Mouse (Mus musculus) megakaryocyte, embryonic 14.5 days (primary cell): ENCODE results near the gene Apol7a. TPM values are rescaled to one million over a fixed set of nuclear protein-coding genes. Genes with fewer than 3 reads are reported as not detected.
"Not testable (repeated sequence)": the region's sequence is repeated elsewhere in the genome, so short reads cannot be mapped to it uniquely, and the experiment has no call there.

Experiments used
- H3K27me3 ChIP-seq: replicated peaks from 2 replicates; pipeline ENCODE3; 2012; ENCODE audit warnings: inconsistent platforms
- H3K36me3 ChIP-seq: replicated peaks from 2 replicates; pipeline ENCODE3; 2012; ENCODE audit warnings: low read length, inconsistent platforms, mixed read lengths
- H3K4me1 ChIP-seq: 2 replicates; pipeline ENCODE4 v1.6.1; 2012; ENCODE audit warnings: inconsistent platforms
- H3K4me3 ChIP-seq: replicated peaks from 2 replicates; pipeline ENCODE3; 2012; ENCODE audit warnings: moderate library complexity, mild to moderate bottlenecking, inconsistent platforms
- H3K9me3 ChIP-seq: 2 replicates; pipeline ENCODE4 v1.6.1; 2012; ENCODE audit warnings: inconsistent platforms
- polyA plus RNA-seq: library from polyadenylated mRNA; stranded (reverse); fragments of >175 nt; gene quantifications from 2 replicates; pipeline ENCODE4 v1.2.3, GENCODE M21; 2012; ENCODE audit warnings: low replicate concordance; ENCODE audit not compliant: insufficient read depth

Apol7a gene
- polyA plus RNA-seq = not detected in 2 replicates

DNA sequence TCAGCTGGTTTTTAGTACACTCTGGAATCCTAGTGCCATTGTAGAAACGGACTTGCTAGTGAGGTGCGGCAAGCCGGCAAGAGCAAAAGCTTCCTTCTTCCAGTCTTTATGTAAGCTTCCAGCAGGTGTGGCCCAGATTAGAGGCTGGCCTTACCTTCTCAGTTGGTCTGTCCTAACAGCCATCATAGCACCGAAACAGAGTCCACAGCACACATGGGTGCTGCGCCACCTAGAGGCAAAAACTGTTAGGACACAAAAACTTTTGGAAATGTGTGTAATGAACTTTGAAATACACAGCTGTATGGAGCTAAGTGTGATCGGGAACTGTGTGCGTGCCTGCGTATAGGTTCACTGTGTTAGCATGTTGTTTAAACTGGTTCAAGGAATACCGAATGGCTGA is at the start of gene Apol7a:
Gene Apol7a, minus strand, starts transcription at position 84 of the 400 bp plus-strand sequence.
- H3K27me3 ChIP-seq, H3K9me3 ChIP-seq, H3K4me3 ChIP-seq, H3K36me3 ChIP-seq, H3K4me1 ChIP-seq: not testable (repeated sequence)

DNA sequence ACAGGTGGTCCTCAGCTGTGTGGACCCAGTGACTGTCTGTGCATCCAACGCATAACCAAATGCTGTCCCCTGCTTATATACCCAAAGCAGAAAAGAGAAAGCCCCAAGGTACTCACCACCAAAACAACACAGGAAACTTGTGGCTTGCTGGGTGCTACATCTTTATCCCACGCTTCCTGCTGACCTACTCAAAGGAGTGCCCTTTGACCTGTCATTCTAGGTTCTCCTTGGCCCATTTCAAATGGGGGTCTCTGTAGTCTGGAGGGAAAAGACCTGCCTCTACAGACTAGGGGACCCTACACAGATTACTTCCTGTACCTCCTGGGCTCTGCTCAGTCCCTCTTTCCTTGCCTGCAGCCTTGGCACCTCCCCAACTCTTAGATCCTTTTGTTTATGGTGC is 48.5 kb upstream of the Apol7a start, which contains the start of gene Apol7b:
Gene Apol7b, minus strand, starts transcription at position 101 of the 400 bp plus-strand sequence.
- H3K4me3 ChIP-seq, H3K27me3 ChIP-seq: not testable (repeated sequence)

DNA sequence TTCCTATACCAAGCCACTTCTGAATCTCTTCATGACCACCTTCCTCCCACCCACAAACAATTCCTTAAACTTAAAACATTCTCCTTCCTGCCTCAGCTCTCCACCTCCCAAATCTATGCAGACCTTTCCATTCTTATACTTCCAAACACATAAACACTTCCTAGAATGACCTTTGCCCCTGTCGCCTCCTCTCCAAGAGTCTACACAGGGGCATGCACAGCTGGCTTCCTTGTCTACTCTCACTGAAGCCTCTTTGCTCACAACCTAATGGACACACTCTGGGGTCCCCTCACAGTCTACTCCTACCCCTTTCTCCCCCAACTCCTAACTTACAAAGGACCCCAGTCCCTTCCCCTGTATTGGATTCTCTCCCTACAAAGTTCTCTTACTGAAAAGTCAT is 46.8 kb upstream of the Apol7a start:
- H3K4me1 ChIP-seq, H3K9me3 ChIP-seq, H3K36me3 ChIP-seq, H3K4me3 ChIP-seq, H3K27me3 ChIP-seq: not testable (repeated sequence)

More for the DNA sequence above, 48.5 kb upstream of the Apol7a start, which contains the start of gene Apol7b:
- not testable (repeated sequence) for H3K4me1 ChIP-seq, H3K36me3 ChIP-seq, H3K9me3 ChIP-seq

DNA sequence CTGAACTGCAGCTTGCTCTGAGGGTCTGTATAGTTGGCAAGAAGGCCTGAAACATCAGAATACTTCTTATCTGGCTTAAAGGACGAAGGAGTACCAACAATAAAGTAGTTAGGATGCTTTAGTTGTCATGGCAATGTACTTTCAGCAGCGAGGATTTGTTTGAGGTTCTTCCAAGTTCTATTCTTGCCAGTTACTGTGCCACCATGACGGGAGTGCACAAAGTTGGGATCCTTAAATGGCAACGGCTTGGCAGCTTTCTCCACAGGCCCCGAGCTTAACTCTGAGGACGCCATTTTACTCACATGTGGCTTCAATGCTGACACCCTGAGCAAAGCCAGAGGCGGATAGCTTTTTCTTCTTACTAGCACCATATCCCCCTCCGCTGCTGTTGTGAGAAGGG is 45.8 kb upstream of the Apol7a start:
- H3K27me3 ChIP-seq, H3K36me3 ChIP-seq, H3K4me3 ChIP-seq, H3K9me3 ChIP-seq, H3K4me1 ChIP-seq: not testable (repeated sequence)

DNA sequence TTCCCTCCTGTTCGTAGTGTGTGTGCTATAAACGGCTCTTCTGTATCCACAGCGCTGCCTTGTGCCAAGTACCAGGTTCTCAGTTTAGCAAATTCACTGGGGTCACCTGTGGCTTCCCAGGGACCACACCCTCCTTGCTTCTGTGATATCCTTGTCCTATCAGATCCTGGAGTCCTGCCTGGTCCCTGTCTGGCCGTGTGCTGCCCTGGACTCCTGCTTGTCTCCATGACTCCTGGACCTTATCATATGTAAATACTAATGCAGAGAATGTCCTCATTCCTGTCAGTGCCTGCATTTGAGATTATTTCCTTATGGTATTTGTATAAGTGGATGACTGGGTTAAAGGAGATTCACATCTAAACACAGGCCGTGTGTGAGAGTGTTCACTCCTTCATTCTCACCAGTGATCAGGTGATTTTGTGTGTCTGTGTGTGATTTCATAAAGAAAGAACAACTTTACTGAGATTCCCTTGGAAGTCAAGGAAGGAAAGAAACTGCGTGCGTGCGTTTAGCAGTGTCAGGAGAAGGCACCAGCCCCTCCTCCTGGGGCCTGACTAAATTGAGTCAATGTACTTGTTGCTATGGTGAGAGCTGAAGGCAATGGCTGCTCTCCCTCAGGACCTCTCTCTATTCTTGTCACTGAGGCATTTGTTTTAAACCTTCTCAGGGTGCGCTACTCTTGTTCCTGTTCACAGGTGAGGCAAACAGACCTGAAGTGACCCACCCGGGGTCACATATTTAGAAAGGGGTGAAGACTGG is 30.0 kb upstream of the Apol7a start:
- not testable (repeated sequence) for H3K4me3 ChIP-seq, H3K36me3 ChIP-seq, H3K9me3 ChIP-seq, H3K4me1 ChIP-seq, H3K27me3 ChIP-seq

DNA sequence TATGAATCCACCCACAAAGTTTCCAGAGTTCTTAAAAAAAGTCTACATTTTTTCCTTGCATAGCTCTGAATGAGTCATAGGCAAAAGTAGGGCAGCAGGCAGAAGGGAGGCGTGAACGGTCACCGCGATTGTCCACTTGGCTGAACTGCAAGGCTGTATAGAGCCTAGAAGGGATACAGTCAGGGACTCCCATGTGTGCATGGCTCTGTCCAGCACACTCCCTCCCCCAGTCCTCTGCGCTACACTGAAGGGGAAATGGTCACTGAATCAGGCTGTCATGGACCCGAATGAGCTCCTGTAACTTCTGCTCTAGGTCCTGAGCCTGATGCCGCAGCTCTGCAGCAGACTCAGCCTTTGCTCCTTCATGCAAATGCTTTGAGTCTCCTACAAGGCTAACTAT is 24.0 kb upstream of the Apol7a start:
- H3K9me3 ChIP-seq, H3K4me1 ChIP-seq, H3K4me3 ChIP-seq, H3K27me3 ChIP-seq, H3K36me3 ChIP-seq: not testable (repeated sequence)

DNA sequence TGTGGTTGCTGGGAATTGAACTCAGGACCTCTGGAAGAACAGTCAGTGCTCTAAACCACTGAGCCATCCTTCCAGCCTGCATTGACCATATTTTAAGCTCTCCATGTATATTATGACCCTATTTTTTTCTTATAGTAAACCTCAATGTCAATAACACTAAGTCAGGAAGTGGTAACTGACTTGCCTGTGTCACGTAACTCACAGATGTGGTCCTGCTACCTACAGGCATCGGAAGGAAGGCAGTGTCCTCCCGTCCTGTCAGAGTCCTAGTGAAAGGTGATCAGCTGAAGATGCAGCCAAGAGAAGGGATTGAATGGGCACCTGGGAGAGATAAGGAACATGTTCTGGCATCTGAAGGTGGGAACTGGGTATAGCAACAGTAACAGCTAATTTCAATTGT is 20.7 kb upstream of the Apol7a start:
- H3K9me3 ChIP-seq, H3K27me3 ChIP-seq, H3K4me3 ChIP-seq, H3K36me3 ChIP-seq, H3K4me1 ChIP-seq: not testable (repeated sequence)

DNA sequence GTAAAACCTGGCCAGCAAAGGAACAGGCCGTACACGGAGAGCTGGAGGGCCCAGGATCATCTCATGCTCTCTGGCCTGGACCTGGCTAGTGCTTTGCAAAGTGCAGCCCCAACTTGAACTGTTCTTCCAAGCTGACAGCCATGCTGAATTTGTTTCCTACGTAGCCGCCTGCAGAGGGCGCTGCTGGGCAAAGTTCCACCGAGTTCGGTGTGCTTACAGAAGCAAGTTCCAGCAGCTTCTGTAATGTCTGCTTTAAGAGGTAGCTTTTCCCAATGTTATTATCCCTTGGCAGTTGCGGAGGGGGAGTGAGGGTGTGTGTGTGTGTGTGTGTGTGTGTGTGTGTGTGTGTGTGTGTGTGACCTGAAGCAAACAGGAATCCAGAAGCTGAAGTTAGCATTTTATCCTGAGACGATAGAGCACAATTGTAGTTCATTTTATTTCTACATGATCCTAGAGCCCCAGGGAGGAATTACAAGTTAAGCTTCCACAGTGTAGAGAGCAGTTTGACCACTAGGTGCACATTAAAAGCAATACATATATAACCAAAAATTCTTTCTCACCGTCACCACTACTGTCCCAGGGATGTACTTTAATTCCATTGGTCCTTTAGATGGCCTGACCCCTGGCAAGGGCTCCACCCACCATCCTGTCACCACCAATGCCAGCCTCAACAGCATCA is 17.9 kb upstream of the Apol7a start:
- H3K36me3 ChIP-seq, H3K4me3 ChIP-seq, H3K9me3 ChIP-seq, H3K4me1 ChIP-seq, H3K27me3 ChIP-seq: not testable (repeated sequence)

DNA sequence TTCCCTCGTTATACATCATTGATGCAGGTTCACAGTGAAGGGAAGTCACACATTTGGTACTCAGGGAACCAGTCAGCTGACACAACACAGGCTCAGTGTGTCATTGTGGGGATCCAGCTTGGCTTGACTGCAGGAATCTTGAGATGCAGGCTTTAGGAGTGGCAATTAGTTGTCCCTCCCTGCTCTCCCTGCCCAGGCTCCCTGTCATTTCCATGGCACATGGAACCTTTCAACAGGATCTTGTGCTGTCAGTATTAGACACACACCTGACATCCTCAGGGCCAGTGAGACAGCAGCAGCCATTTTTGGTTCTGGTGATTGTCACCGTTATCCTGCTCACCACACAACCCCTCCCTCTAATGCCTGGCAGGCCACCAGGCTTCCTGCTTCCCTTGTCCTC is 16.7 kb upstream of the Apol7a start:
- H3K4me3 ChIP-seq, H3K9me3 ChIP-seq, H3K4me1 ChIP-seq, H3K27me3 ChIP-seq, H3K36me3 ChIP-seq: not testable (repeated sequence)

DNA sequence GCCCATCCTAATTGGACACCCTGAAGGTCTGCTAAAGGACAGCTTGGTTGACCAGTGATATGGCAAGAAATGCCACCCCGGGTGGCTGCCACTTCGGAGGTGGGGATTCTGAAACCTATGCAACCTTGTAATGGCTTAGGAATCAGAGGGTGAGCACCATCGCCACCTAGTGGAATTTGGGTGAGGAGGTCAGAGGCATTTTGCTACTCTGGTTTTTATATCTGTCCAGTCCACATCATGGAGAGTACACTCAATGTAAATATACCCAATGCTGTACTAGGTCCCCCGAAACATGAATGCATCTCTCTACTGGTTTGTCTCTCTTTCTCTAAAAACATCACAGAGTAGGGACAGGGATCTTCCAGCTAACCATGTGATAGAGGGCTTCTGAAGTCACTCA is 13.8 kb upstream of the Apol7a start:
- H3K4me1 ChIP-seq, H3K9me3 ChIP-seq, H3K36me3 ChIP-seq: not testable (repeated sequence)

DNA sequence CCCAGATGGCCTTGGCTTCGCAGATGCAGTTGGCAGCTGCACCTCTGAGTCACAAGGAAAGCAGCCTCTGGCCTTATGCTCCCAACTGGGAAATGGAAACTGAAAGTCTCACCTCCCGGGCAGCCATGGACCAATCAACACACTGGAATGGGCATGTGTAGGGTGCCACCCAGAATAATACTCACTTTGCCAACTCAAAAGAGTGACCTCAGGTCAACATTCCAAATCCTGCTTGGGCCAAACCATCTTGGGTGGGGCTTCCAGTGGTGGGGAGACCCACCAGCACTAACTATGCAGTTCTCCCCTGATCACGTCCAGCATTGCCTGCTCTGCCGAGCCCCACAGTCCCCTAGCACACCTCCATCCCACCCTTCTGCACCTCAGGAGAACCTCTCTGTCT is 12.1 kb upstream of the Apol7a start, which contains the start of gene Apol9a:
Gene Apol9a, minus strand, starts transcription at position 101 of the 400 bp plus-strand sequence.
- H3K4me1 ChIP-seq, H3K4me3 ChIP-seq, H3K36me3 ChIP-seq, H3K9me3 ChIP-seq, H3K27me3 ChIP-seq: not testable (repeated sequence)

More for the DNA sequence above, 13.8 kb upstream of the Apol7a start:
- not testable (repeated sequence) for H3K4me3 ChIP-seq, H3K27me3 ChIP-seq

DNA sequence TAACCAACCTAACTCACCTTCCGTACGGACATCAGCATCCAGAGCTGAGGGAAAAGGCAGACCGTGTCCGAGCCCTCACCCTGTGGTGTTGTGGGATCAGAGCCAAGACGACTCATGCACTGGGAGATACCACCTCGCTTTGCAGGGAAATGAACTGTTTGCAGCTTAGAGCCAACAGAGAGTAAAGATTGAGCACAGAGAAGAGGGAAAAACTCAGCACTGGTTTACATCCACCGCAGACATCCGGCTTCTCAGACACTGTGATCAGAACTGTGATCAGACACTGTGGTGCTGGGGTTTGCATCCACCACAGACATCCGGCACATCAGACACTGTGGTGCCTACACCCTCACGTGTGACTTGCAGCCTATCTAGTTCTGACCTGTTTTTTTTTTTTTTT is 7.5 kb upstream of the Apol7a start:
- H3K9me3 ChIP-seq, H3K4me1 ChIP-seq, H3K36me3 ChIP-seq, H3K4me3 ChIP-seq, H3K27me3 ChIP-seq: not testable (repeated sequence)

DNA sequence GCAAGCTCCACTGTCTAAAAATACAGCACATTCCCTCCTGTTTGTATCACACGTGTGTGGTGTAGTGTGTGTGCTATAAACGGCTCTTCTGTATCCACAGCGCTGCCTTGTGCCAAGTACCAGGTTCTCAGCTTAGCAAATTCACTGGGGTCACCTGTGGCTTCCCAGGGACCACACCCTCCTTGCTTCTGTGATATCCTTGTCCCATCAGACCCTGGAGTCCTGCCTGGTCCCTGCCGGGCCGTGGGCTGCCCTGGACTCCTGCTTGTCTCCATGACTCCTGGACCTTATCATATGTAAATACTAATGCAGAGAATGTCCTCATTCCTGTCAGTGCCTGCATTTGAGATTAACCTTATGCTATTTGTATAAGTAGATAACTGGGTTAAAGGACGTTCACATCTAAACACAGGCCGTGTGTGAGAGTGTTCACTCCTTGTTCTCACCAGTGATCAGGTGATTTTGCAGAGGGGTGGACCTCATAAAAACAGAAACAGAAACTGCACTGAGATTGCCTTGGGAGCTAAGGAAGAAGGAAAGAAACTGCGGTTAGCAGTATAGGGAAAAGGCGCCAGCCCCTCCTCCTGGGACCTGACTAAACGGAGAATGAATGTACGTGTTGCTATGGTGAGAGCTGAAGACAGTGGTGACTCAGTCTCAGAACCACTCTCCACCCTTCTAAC is 1.3 kb downstream of the Apol7a start:
- H3K4me1 ChIP-seq, H3K4me3 ChIP-seq, H3K9me3 ChIP-seq, H3K27me3 ChIP-seq, H3K36me3 ChIP-seq: not testable (repeated sequence)

DNA sequence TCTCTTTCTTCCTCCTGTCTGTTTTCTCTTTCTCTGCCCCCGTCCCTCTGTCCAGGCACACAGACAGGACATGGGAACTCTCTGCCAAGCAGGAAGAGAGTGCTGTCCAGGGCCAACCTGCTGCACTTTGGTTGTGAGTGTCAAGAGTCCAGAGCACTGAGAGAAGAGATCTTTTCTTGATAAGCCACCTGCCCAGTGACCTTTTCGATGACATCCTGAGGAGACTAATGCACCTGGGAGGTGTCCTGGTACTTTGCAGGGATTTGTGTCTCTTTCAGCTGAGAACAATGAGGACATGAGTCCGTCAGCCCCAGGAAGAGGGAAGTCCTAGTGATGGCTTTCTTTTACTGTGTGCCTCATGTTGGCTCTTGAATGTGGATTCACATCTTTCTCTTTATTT is 5.1 kb downstream of the Apol7a start:
- not testable (repeated sequence) for H3K9me3 ChIP-seq, H3K4me1 ChIP-seq, H3K4me3 ChIP-seq, H3K36me3 ChIP-seq, H3K27me3 ChIP-seq
